Mouse (Mus musculus) neutrophil, adult 5-6 weeks (primary cell): Measurements from ENCODE around the gene Tuba3a. TPM values are rescaled to one million over a fixed set of nuclear protein-coding genes. Genes with fewer than 3 reads are reported as not detected.

ENCODE experiments used
- ATAC-seq: fragments of 151-379, 151-347 bp; 2 replicates; pipeline ENCODE4 v1.8.0; 2017; ENCODE audit warnings: mild to moderate bottlenecking, moderate TSS enrichment; ENCODE audit not compliant: insufficient number of reproducible peaks, poor library complexity, low FRiP score, severe bottlenecking; ENCODE audit errors: extremely low read depth
- total RNA-seq: library from RNA; stranded (forward); fragments of 200-1000 nt; gene quantifications from 2 replicates; pipeline ENCODE4 v1.2.3, GENCODE M21; 2017

Tuba3a gene
- total RNA-seq, 1 experiment from 2014 or later = 0.23 TPM

GRCm38 (mm10) chr6:125237421-125237820, 48.4 kb downstream of the Tuba3a start:
- no peak for ATAC-seq

- ATAC-seq = no peak
Observed at GRCm38 (mm10) chr6:125236782-125237181, 49.1 kb downstream of the Tuba3a start, which contains the start of gene Cd27. Gene Cd27, minus strand, starts transcription at chr6:125237010.

- no peak for ATAC-seq
Observed at GRCm38 (mm10) chr6:125236341-125236740, 49.5 kb downstream of the Tuba3a start.

- ATAC-seq = no peak
Observed at GRCm38 (mm10) chr6:125234520-125234828, 51.4 kb downstream of the Tuba3a start.

GRCm38 (mm10) chr6:125233816-125234519, 51.9 kb downstream of the Tuba3a start:
- no peak for ATAC-seq

GRCm38 (mm10) chr6:125232516-125232915, 53.3 kb downstream of the Tuba3a start:
- no peak for ATAC-seq

- ATAC-seq = no peak
Observed at GRCm38 (mm10) chr6:125232045-125232437, 53.8 kb downstream of the Tuba3a start.

- peak; percentile 80 for ATAC-seq
Observed at GRCm38 (mm10) chr6:125231117-125232044, 54.5 kb downstream of the Tuba3a start, which contains the start of gene Tapbpl. Gene Tapbpl, minus strand, starts transcription at chr6:125231860.

GRCm38 (mm10) chr6:125230571-125230970, 55.3 kb downstream of the Tuba3a start:
- ATAC-seq = no peak

Other genes starting within 250 kb of the Tuba3a start
- 136 and 143 TPM in 2 replicates for gene Ing4, start 246.3 kb downstream of the Tuba3a start, total RNA-seq
- 26.8 and 32.7 TPM in 2 replicates for gene Acrbp, start 236.4 kb downstream of the Tuba3a start, total RNA-seq
- gene Lpar5, start 218.1 kb downstream of the Tuba3a start, total RNA-seq = 1.6 and 3.1 TPM in 2 replicates
- gene Chd4, start 190.1 kb downstream of the Tuba3a start, total RNA-seq = 363 and 367 TPM in 2 replicates
- gene Nop2, start 154.1 kb downstream of the Tuba3a start, total RNA-seq = 26.8 and 26.9 TPM in 2 replicates
- 36.6 and 37.5 TPM in 2 replicates for gene Iffo1, start 140.8 kb downstream of the Tuba3a start, total RNA-seq
- 562 and 577 TPM in 2 replicates for gene Gapdh, start 119.6 kb downstream of the Tuba3a start, total RNA-seq
- 42.5 and 66.2 TPM in 2 replicates for gene Ncapd2, start 94.3 kb downstream of the Tuba3a start, total RNA-seq
- gene Mrpl51, start 94.2 kb downstream of the Tuba3a start, total RNA-seq = 23.8 and 25.4 TPM in 2 replicates
- 56.0 and 57.8 TPM in 2 replicates for gene Vamp1, start 70.5 kb downstream of the Tuba3a start, total RNA-seq
- 22.1 and 24.0 TPM in 2 replicates for gene Tapbpl, start 54.2 kb downstream of the Tuba3a start, total RNA-seq
- 23.3 and 25.0 TPM in 2 replicates for gene Cd27, start 49.0 kb downstream of the Tuba3a start, total RNA-seq
- 43.7 and 45.6 TPM in 2 replicates for gene Ltbr, start 27.8 kb upstream of the Tuba3a start, total RNA-seq
- 11.6 and 12.6 TPM in 2 replicates for gene Scnn1a, start 34.6 kb upstream of the Tuba3a start, total RNA-seq
- gene Tnfrsf1a, start 63.3 kb upstream of the Tuba3a start, total RNA-seq = 202 and 215 TPM in 2 replicates
- 0.25 and 0.35 TPM in 2 replicates for gene Plekhg6, start 94.8 kb upstream of the Tuba3a start, total RNA-seq
- 199 and 205 TPM in 2 replicates for gene Cd9, start 208.7 kb upstream of the Tuba3a start, total RNA-seq